Mouse (Mus musculus): ENCODE data around the gene Spef1. TPM values are rescaled to one million over a fixed set of nuclear protein-coding genes. Genes with fewer than 3 reads are reported as not detected.

Gene Spef1
- 1.2 and 2.0 TPM in 2 replicates for polyA plus RNA-seq (2015; fragmentation: Nextera tagmentation; extraction: Ambion mirVana)

DNA sequence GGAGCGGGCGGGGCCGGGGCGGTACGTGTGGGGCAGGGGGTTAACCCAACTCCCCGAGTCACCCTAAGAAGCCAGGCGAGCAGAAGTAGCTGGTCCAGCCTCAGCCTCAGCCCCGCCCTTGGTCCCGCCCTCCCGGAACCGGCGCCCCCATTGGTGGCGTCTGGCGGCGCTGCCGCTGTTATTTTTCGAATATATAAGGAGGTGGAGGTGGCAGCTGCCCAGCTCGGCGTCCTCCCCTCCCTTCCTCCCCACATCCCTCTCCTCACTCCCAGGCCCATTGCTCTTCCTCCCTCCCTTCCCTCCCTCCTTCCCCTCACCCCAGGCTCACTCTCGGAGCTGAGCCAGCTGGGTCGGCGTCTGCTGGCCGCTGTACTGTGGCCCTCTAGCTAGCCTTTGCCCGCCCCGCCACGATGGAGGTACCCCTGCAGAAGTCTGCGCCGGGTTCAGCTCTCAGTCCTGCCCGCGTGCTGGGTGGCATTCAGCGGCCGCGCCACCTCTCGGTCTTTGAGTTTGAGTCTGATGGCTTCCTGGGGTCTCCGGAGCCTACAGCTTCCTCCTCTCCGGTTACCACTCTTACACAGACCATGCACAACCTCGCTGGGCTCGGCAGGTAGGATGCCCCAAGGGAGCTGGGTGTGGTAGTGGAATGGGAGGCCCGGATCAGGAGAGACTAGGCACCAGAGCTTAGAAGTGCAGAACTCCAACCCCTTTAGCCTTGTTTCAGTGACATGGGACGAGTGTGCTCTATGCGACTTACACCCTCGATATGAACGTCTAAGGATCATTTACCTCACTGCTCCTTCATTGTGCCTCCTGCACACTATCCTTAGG, at the start of gene Spef1, which contains the start of gene Cdc25b:
Gene Spef1, minus strand, starts transcription at position 512 of the 831 bp plus-strand sequence.
Gene Cdc25b, plus strand, starts transcription at position 179 of the 831 bp plus-strand sequence.

GRCm38 (mm10) chr2:131233307-131234126, 46.4 kb upstream of the Spef1 start, which contains the start of gene Mavs:
Gene Mavs, plus strand, starts transcription at chr2:131234063.

GRCm38 (mm10) chr2:131206778-131207177, 19.7 kb upstream of the Spef1 start, which contains the start of gene Ap5s1:
Gene Ap5s1, plus strand, starts transcription at chr2:131207078.

DNA sequence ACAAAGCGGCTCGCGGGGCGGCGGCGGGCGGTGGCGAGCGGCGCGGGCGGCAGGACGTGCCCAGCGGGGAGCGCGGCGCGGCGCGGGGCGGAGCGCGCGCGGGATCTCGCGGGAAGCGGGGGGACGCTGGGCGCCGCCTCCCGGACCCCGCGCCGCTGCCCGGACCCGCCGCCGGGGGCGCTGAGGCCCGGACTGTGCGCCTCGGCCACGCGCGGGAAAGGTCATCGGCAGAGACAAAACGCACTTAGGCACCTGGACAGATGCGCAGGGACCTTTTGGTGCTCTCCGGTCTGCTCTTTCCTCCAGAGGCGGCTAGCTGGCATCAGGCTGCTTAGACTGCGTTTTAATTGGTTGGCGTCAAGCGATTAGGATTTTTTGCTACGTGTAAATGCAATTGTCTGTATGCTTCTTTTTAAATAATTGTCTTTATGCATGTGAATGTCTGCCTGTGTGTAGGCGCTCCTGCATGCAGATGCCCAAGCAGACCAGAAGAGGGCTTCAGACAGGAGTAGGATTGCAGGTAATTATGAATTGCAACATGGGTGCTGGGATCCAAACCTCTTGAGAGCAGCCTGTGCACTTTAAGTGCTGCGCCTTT, 7.0 kb downstream of the Spef1 start, which contains the start of gene Cenpb:
Gene Cenpb, minus strand, starts transcription at position 78 of the 598 bp plus-strand sequence.

DNA sequence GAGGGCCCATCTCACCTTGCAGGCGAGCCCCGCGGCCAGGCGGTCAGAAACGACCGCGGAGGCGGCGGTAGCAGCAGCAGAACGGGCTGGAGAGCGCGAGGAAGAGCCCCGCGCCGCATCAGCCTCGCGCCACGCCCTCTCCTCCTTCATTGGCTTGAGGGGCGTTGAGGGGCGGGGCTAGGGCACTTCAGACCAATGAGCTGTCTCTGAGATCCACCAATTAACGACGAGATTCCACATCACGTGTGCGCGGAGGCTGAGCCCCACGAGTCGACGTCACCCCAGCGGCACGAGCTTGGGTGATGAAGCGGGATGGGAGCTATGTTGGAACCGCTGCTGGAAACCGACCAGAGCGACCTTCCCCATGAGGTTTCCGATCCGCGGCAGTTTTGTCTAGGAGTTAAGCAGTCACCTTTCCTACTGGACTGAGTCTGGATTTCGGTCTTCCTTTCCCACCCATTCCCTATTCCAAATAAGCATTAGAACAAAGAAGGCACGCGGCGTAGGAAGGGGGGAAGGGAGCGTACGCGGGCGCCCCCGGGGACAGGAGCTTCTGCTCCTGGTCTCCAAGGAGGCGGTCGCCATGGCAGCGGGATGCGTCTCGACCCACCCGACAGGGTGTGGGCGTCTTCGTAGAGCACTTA, 27.0 kb downstream of the Spef1 start, which contains the start of gene 1700037H04Rik:
Gene 1700037H04Rik, minus strand, starts transcription at position 144 of the 644 bp plus-strand sequence.

GRCm38 (mm10) chr2:131132930-131133547, 54.0 kb downstream of the Spef1 start, which contains the start of gene Gm11037:
Gene Gm11037, plus strand, starts transcription at chr2:131133497.

DNA sequence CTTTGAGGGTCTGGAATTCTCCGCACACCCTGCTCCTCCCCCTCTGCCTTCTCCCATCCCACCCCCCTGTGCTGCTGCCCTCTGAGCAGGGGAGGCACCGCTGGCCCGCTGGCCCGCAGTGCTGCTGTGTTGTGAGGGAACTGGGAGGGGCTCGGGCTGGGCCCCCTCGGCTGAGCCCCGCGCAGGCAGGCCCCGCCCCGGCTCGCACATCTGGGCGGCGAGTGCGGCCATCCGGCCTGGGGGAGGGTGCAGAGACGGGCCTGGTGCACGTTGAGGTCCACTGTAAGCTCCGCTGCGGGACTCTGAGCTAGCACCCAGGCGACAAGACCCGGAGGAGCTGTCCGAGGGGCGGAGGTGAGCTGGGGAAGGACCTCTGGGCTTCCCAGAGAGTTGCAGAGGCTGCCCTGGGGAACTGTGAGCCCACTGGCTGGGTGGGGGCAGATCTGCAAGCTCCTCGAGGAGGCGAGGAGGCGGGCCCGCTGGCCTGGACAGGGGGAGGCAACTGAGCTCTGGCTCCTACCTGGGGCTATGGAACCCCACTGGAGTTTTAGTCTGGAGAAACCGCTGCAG, 59.8 kb downstream of the Spef1 start, which contains the start of gene Hspa12b:
Gene Hspa12b, plus strand, starts transcription at position 120 of the 570 bp plus-strand sequence.

Other genes with a start within 250 kb of the Spef1 start
- 9.1 and 10.3 TPM in 2 replicates for gene Gfra4, start 144.2 kb downstream of the Spef1 start, polyA plus RNA-seq (2015; fragmentation: Nextera tagmentation; extraction: Ambion mirVana)
- 12.5 and 13.5 TPM in 2 replicates for gene Adam33, start 123.5 kb downstream of the Spef1 start, polyA plus RNA-seq (2015; fragmentation: Nextera tagmentation; extraction: Ambion mirVana)
- gene Siglec1, start 100.5 kb downstream of the Spef1 start, polyA plus RNA-seq (2015; fragmentation: Nextera tagmentation; extraction: Ambion mirVana): 1.2 TPM in 2 replicates
- 5.6 and 6.3 TPM in 2 replicates for gene Hspa12b, start 60.0 kb downstream of the Spef1 start, polyA plus RNA-seq (2015; fragmentation: Nextera tagmentation; extraction: Ambion mirVana)
- not detected in 2 replicates for gene Gm11037, start 53.8 kb downstream of the Spef1 start, polyA plus RNA-seq (2015; fragmentation: Nextera tagmentation; extraction: Ambion mirVana)
- 49.6 and 59.0 TPM in 2 replicates for gene 1700037H04Rik, start 27.2 kb downstream of the Spef1 start, polyA plus RNA-seq (2015; fragmentation: Nextera tagmentation; extraction: Ambion mirVana)
- gene Cenpb, start 7.2 kb downstream of the Spef1 start, polyA plus RNA-seq (2015; fragmentation: Nextera tagmentation; extraction: Ambion mirVana): 12.9 and 13.2 TPM in 2 replicates
- gene Cdc25b, start 333 bp downstream of the Spef1 start, polyA plus RNA-seq (2015; fragmentation: Nextera tagmentation; extraction: Ambion mirVana): 20.0 and 21.6 TPM in 2 replicates
- gene Ap5s1, start 19.8 kb upstream of the Spef1 start, polyA plus RNA-seq (2015; fragmentation: Nextera tagmentation; extraction: Ambion mirVana): 24.1 and 26.4 TPM in 2 replicates
- gene Mavs, start 46.8 kb upstream of the Spef1 start, polyA plus RNA-seq (2015; fragmentation: Nextera tagmentation; extraction: Ambion mirVana): 9.8 and 17.9 TPM in 2 replicates
- 36.9 and 46.2 TPM in 2 replicates for gene Pank2, start 75.2 kb upstream of the Spef1 start, polyA plus RNA-seq (2015; fragmentation: Nextera tagmentation; extraction: Ambion mirVana)
- 1.6 and 2.3 TPM in 2 replicates for gene Rnf24, start 165.6 kb upstream of the Spef1 start, polyA plus RNA-seq (2015; fragmentation: Nextera tagmentation; extraction: Ambion mirVana)

Data from adrenal gland, postnatal 0 days (tissue).